Mouse (Mus musculus) ovary, postnatal 10 days (tissue): ENCODE data around the gene Olfr568.

Experiments used
- DNase-seq: peaks from one replicate; pipeline ENCODE4 v3.0.0; 2022; ENCODE audit warnings: low spot score

The Olfr568 gene

DNA sequence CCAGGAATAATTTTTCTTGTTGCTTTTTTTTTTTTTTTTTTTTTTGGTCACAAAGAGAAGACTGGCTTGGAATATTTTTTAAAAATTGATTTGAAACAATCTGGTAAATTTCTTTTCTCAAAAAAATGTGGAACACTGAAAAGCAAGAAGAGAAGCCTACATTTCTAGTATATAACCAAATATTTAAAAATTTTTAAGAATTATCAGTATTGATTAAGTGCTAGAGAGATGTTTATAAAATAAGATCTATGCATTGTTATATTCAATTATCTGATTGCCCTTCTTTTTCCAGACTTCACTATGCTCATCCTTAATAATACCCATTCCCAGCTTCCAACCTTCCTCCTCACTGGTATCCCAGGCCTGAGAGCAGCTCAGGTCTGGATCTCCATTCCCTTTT is at the start of gene Olfr568:
TSS of gene Olfr568 (plus strand) at position 301 of the 400 bp plus-strand sequence.
- no peak for DNase-seq

DNA sequence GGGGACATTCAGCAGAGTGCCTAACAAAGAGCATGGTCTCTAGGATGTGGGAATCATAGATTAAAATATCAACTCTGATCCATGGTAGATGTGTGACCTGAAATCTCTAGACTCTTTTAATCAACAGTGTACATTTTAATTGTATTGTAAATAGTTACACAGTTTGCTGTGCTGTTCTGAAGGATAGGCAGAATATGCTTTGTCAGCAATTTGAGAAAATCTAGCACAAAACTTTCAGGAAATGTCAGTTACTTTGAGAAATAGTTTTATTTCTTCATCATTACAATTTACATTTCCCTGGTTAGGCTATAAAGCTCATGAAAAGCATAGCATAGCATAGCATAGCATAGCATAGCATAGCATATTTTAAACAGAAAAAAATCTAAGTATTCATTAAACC is 21.1 kb upstream of the Olfr568 start:
- DNase-seq, result no peak

- DNase-seq, result no peak
Measured at GRCm38 (mm10) chr7:102858665-102859064, 18.3 kb upstream of the Olfr568 start, which contains the start of gene Olfr566. Olfr566 (minus strand) TSS chr7:102858765.

DNA sequence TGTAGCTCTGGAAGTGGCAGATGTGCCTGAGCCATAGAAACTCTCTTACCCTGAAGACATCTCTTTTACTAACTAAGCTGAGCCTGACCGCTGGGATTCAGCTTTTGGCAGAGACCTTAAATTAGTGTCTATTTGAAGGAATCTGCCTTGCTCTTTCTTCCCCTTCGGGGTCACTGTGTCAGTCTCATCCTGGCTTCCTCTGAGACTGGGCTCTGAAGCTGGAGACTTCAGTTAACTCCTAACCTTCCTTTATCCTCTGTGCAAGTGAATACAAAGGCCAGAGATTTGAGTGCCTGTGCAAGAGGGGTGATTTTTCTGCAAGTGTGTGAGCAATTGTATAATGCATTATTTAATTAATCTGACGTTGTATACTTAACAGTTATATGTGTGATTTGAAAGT is 13.9 kb downstream of the Olfr568 start, which contains the start of gene Olfr569:
TSS of gene Olfr569 (minus strand) at position 101 of the 400 bp plus-strand sequence.
- DNase-seq, result no peak

DNA sequence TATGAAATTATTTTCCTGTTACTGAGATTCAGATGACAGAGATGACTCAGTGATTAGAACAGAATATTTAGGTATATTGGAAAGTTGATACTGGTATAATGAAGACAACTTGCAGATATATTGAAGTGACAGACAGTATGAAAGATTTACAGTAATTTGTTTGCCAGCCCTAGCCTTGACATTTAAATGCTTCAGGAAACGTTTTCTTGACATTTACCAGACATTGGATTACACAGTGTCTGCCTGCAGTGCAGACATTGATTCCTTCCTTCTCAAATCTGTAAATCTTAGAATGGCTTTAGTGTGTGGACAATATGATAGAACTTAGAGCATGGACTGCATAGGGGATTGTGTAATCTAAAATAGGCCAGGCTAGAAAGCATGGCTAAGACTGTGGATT is 38.3 kb downstream of the Olfr568 start:
- no peak for DNase-seq

GRCm38 (mm10) chr7:102916405-102916804 is 39.5 kb downstream of the Olfr568 start:
- DNase-seq, result no peak

GRCm38 (mm10) chr7:102917032-102917875 is 40.3 kb downstream of the Olfr568 start, which contains the start of gene Olfr571:
Olfr571 (minus strand) TSS chr7:102917536.
- DNase-seq, result no peak

DNA sequence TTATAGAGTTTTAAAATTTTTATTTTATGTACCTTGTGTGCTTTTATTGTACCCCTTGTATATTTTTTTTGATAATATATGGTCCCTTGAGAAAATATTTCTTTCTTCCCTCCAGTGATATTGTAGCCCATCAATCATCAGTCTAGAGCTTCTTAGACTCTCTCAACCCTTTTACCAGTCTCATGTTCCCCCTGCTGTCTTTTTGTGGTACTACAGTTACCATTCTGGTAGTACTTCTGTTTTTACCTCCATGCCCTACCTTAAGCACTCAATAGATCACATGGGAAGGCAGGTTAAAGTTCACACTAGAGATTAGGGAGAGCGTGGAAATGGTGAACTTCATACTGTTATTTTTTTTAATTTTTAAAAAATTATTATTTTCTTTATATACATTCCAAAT is 42.7 kb downstream of the Olfr568 start:
- no peak for DNase-seq

DNA sequence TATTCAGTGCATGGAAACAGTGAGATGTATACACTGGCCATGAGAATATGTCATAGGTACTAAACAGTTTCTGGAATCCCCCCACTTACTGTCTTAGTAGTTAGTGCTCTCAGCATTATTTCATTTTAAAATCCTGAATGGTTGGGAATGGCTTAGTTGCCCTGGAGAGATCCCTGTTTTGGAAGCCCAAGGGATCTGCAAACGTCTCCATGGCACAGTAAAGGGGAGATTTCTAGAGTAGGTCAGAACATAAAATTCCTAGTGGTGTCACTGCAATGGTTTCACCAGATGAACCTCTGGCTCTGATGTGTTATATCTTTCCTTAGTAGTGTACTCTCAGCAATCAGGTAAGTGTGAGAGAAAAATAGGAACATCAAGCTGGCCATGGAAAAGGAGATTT is 47.2 kb downstream of the Olfr568 start, which contains the start of gene Olfr572:
TSS of gene Olfr572 (plus strand) at position 301 of the 400 bp plus-strand sequence.
- DNase-seq, result no peak

GRCm38 (mm10) chr7:102927105-102927504 is 50.2 kb downstream of the Olfr568 start:
- no peak for DNase-seq
